Mouse (Mus musculus): ENCODE data around the gene Eif3k.

Gene Eif3k

DNA sequence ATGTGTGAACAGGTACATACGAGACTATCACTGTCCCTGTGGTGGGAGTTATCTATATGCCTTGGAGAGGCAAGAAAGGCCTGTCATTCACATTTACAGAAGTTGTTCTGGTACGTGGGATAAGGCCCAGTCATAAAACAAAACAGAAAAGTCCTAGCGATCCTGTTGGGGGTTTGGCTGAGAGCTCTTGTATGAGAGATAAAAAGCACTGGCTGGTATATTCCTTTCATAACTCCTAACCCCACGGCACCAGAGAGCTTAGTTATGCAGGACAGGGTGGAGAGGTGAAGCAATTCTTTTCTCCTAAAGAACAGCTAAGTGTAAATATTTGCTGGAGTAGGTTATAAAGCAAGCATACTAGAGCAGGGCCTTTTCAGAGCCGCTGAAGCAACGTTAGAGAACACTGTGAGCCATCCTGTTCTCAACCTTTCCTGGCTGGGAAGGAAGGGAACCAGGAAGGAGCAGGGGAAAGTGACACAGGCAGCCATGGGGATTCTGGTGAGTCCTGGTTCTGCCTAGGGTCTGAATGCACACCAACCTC lies 22.1 kb downstream of the Eif3k start:
- DNase-seq (ENCODE audit: low spot score in 2 of 2) = no peak

- DNase-seq (ENCODE audit: low spot score in 2 of 2) = no peak
Observed at GRCm38 (mm10) chr7:28958770-28959169, 22.9 kb downstream of the Eif3k start.

- no peak for DNase-seq (ENCODE audit: low spot score in 2 of 2)
Observed at GRCm38 (mm10) chr7:28957997-28958725, 23.5 kb downstream of the Eif3k start.

DNA sequence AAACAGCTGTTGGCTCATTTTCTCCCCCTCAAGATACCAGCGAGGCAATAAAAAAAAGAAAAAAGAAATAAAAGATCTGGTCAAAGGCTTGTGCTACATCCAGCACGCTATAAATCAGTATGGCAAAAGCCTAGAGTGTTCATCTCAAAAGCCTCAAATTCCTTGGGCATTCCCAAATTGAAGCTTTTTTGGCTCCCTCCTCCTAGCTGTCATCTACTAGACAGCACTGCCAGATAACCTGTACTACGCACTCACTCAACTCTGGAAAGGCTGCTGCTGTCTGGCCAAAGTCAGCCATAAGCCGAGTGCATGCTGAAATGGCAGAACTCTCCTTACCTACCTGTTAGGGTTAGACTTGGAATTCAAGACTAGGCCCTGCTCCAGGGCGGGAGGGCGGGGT lies 24.4 kb downstream of the Eif3k start:
- no peak for DNase-seq (ENCODE audit: low spot score in 2 of 2)

- DNase-seq (ENCODE audit: low spot score in 2 of 2) = no peak
Observed at GRCm38 (mm10) chr7:28956270-28956669, 25.4 kb downstream of the Eif3k start.

GRCm38 (mm10) chr7:28955295-28955897 lies 26.3 kb downstream of the Eif3k start:
- no peak for DNase-seq (ENCODE audit: low spot score in 2 of 2)

- no peak for DNase-seq (ENCODE audit: low spot score in 2 of 2)
Observed at GRCm38 (mm10) chr7:28954773-28955172, 26.9 kb downstream of the Eif3k start.

DNA sequence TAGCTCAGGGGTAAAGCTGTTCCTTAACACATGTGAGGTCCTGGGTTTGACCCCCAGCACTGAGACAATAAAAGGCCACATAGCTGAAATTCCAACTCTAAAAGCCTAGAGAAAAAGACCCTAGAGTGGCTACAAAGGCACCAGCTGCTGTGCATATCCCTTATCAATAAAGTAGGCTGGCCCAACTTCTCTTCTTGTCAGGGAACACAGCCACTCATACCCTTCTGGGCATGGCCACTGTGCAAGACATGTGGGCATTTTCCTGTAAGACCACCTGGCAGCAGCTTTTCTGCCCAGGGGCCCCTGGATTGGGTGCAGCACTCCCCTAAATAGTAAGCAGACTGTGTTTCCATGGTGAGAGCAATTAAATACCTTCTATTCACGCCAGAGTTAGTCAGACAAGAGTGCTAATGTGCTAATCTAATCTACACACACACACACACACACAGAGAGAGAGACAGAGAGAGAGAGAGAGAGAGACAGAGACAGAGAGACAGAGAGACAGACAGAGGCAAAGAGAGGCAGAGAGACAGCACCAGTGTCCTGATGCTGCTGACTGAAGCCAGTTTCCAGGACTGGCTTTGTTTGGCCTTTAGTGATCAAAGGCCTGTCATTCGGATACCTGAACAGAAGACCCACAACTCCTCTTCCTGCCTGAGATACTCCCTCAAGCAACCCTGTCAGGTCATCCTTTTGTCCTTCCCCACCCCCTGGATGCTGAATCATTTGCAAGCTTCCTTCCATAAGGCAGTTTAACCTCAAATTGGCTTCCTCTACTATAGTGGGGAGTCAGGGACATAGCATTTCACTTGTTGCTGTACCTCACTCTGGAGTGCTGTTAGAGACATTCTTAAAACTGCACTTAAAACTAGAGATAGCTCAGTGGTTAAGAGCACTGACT lies 27.9 kb downstream of the Eif3k start:
- no peak for DNase-seq (ENCODE audit: low spot score in 2 of 2)

GRCm38 (mm10) chr7:28952786-28953185 lies 28.9 kb downstream of the Eif3k start:
- no peak for DNase-seq (ENCODE audit: low spot score in 2 of 2)

- DNase-seq (ENCODE audit: low spot score in 2 of 2) = no peak
Observed at GRCm38 (mm10) chr7:28951764-28952163, 29.9 kb downstream of the Eif3k start.

DNA sequence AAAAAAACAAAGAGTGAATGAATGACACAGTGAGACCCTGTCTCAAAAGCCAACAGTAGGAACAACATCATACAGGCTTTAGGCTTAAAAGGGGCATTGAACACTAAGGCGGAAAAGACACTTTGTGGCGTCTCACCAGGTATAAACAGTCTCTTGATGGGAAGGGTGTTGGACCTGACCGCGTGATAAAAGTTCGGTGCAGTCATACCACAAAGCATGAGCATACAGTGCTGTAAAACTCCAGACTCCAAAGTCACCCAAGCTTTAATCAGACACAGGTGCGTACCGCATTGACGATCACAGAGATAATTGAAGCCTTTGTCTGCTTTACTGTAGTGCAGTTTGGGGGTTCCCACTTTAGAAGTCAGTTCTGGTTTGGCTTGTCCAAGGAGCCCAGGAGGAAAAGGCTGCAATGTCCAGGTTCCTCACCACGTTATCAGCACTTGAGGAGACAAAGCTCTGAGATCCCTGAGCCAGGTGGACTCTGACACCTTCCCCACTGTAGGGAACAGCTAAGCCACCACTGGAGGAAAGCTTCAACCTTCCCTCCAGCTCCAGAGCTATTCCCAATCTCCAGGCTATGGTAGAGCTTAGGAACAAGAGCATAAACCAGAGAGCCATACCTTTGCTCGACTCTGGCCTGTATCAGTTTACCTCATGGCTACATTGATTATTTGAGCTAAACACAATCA lies 31.2 kb downstream of the Eif3k start:
- DNase-seq (ENCODE audit: low spot score in 2 of 2) = no peak

DNA sequence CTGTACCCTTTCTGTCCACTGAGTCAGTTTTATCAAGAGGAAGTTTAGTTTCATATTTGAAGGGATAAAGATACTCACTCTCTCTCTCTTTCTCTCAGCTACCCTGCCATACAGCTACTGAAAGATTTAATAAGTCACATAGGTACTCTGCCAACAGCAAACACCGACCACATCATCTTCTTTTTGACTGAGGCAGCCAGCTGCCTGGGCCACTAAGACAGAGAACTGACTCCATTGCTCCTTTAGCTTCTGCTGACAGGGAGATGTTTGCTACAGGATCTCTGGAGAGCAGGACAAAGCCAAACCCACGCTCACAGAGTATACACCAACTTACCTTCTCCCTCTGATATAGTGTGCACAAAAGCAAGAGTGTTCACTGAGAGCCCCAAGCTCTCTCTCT lies 32.4 kb downstream of the Eif3k start:
- no peak for DNase-seq (ENCODE audit: low spot score in 2 of 2)

GRCm38 (mm10) chr7:28948746-28949145 lies 32.9 kb downstream of the Eif3k start:
- no peak for DNase-seq (ENCODE audit: low spot score in 2 of 2)

- DNase-seq (ENCODE audit: low spot score in 2 of 2) = no peak
Observed at GRCm38 (mm10) chr7:28946271-28946610, 35.4 kb downstream of the Eif3k start.

GRCm38 (mm10) chr7:28945416-28946270 lies 36.0 kb downstream of the Eif3k start:
- DNase-seq (ENCODE audit: low spot score in 2 of 2) = no peak

DNA sequence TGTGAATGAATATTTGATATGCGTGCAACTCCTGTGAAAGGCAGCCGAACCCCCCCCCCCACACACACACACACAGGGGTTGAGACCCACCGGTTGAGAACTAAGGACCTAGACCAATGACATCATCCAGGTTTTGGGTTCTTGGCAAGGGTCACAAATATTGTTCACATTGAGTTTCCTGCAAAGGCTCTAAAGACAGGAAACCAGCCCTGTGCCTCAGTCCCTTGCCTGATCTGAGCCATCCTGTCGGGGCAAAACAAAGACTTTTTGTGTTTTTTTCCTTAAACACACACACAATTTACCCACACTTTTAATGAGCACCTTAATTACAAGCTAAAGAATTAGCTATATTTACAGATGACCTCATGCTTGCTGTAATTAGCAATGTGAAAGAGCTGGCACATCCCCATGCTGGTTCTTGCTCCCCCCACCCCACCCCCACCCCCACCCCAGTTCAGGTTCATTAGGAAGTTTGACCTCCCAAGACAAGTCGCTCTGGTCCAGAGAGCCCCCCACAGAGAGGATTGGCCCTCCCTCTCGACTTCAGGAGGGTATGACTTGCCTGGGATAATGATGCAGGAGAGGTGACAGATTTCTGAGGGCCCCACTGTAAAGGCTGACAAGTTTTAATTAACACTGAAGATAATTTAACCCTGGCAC lies 36.8 kb downstream of the Eif3k start:
- DNase-seq (ENCODE audit: low spot score in 2 of 2) = no peak

DNA sequence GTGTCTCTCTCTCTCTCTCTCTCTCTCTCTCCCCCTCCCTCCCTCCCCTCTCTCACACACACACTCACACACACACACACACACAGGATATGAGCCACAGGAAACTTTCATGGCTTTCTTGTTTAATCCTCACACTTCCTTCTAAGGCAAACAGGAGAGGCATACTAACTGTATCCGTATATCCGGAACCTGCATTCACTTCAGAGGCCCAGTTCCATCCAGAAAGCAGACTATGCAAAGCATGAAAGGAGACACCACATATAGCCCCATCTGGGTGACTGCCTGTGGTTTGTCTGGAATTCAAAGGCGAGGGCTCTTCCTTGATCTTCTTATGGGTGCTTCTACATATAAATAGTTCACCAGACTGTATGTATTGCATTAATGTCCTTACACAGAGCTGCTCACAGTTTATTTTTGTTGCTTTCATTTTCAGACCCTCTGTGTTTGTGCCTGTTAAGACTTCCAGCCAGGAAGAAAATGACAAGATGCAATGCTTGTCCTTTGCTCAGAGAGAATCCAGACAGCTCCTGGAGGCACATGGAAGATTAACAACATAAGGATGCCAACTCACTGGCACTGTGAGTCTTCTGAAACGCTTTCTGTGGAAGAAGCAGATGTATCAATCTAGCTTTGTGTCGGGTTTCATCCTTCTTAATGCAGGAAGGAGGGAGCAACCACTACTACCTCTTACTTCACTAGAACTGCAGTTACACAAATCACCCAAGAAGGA lies 38.0 kb downstream of the Eif3k start:
- DNase-seq (ENCODE audit: low spot score in 2 of 2) = no peak

DNA sequence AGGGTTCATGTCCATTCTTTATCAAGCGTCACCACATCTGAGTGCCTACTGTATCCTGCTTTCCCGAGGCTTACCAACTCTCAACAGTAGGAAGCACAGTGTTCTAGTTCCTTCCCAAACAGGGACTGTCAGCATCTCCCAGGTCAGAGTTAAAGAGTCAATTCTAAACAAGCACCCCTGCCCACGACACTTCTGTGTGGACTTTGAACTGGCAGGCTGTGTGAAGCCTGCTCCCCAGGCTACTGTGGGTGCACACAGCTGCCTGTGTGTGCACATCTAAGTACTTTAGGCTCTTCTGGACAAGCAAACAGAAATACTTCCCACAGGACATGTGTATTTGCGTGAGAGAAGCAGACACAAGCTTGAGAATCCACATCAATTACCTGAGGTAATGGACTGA lies 40.1 kb downstream of the Eif3k start:
- no peak for DNase-seq (ENCODE audit: low spot score in 2 of 2)

- DNase-seq (ENCODE audit: low spot score in 2 of 2) = no peak
Observed at GRCm38 (mm10) chr7:28941129-28941528, 40.5 kb downstream of the Eif3k start.

Measured in frontal cortex, postnatal 10 days (tissue).